Mouse (Mus musculus): ENCODE data around the gene Hebp1.

The Hebp1 gene

GRCm38 (mm10) chr6:135197446-135197845, 376 bp downstream of the Hebp1 start:
- DNase-seq (ENCODE audit: low read depth, low spot score), result no peak

GRCm38 (mm10) chr6:135196707-135197106, 1.1 kb downstream of the Hebp1 start:
- DNase-seq (ENCODE audit: low read depth, low spot score), result no peak

- DNase-seq (ENCODE audit: low read depth, low spot score), result no peak
These were observed 2.9 kb downstream of the Hebp1 start for GRCm38 (mm10) chr6:135194907-135195306.

- DNase-seq (ENCODE audit: low read depth, low spot score), result no peak
These were observed 4.1 kb downstream of the Hebp1 start for GRCm38 (mm10) chr6:135193733-135194132.

GRCm38 (mm10) chr6:135192993-135193392, 4.8 kb downstream of the Hebp1 start:
- DNase-seq (ENCODE audit: low read depth, low spot score), result no peak

GRCm38 (mm10) chr6:135191906-135192305, 5.9 kb downstream of the Hebp1 start:
- DNase-seq (ENCODE audit: low read depth, low spot score), result peak; percentile 68

- no peak for DNase-seq (ENCODE audit: low read depth, low spot score)
These were observed 7.7 kb downstream of the Hebp1 start for GRCm38 (mm10) chr6:135190122-135190521.

- DNase-seq (ENCODE audit: low read depth, low spot score), result no peak
These were observed 9.2 kb downstream of the Hebp1 start for GRCm38 (mm10) chr6:135188629-135189028.

- peak; percentile 91 for DNase-seq (ENCODE audit: low read depth, low spot score)
These were observed 10.5 kb downstream of the Hebp1 start for GRCm38 (mm10) chr6:135187076-135187917.

GRCm38 (mm10) chr6:135183961-135184360, 13.9 kb downstream of the Hebp1 start:
- no peak for DNase-seq (ENCODE audit: low read depth, low spot score)

- DNase-seq (ENCODE audit: low read depth, low spot score), result no peak
These were observed 14.9 kb downstream of the Hebp1 start for GRCm38 (mm10) chr6:135182925-135183324.

GRCm38 (mm10) chr6:135178599-135178998, 19.2 kb downstream of the Hebp1 start:
- DNase-seq (ENCODE audit: low read depth, low spot score), result no peak

GRCm38 (mm10) chr6:135177271-135177670, 20.6 kb downstream of the Hebp1 start:
- DNase-seq (ENCODE audit: low read depth, low spot score), result no peak

- peak; percentile 40 for DNase-seq (ENCODE audit: low read depth, low spot score)
These were observed 22.8 kb downstream of the Hebp1 start for GRCm38 (mm10) chr6:135175014-135175413.

- DNase-seq (ENCODE audit: low read depth, low spot score), result no peak
These were observed 26.1 kb downstream of the Hebp1 start for GRCm38 (mm10) chr6:135171736-135172135.

GRCm38 (mm10) chr6:135169246-135169645, 28.6 kb downstream of the Hebp1 start:
- no peak for DNase-seq (ENCODE audit: low read depth, low spot score)

- no peak for DNase-seq (ENCODE audit: low read depth, low spot score)
These were observed 29.4 kb downstream of the Hebp1 start for GRCm38 (mm10) chr6:135168471-135168870.

- DNase-seq (ENCODE audit: low read depth, low spot score), result peak; percentile 79
These were observed 30.2 kb downstream of the Hebp1 start for GRCm38 (mm10) chr6:135167380-135168311.

GRCm38 (mm10) chr6:135166712-135167111, 31.1 kb downstream of the Hebp1 start:
- DNase-seq (ENCODE audit: low read depth, low spot score), result no peak

- no peak for DNase-seq (ENCODE audit: low read depth, low spot score)
These were observed 31.6 kb downstream of the Hebp1 start for GRCm38 (mm10) chr6:135166262-135166661.

- no peak for DNase-seq (ENCODE audit: low read depth, low spot score)
These were observed 32.1 kb downstream of the Hebp1 start for GRCm38 (mm10) chr6:135165706-135166105.

GRCm38 (mm10) chr6:135165191-135165590, 32.6 kb downstream of the Hebp1 start:
- no peak for DNase-seq (ENCODE audit: low read depth, low spot score)
